In genomic region chr5:115203735-115204561, GRCm38 (mm10) we compare ENCODE assay signal across 8 mouse cellular contexts. TPM values are rescaled to one million over a fixed set of nuclear protein-coding genes. Genes with fewer than 3 reads are reported as not detected.
A peak's percentile ranks its signal among the peaks of the same experiment; 100 is the strongest.
DNase-seq lines count a peak whose midpoint lies in the region; ATAC-seq and TF ChIP-seq lines count a peak whose summit lies in the region.

No protein-coding gene starts in this region.

- ATAC-seq in midbrain, embryonic 13.5 days: peak; percentile 74
- no peak for ATAC-seq in activated CD4-positive, CD25-positive, alpha-beta regulatory T cell, adult 4 months

- H3K36me3 ChIP-seq in ES-Bruce4 (ENCODE audit: control insufficient read depth, insufficient read depth, low read length, poor library complexity, severe bottlenecking): no peaks in the 10 kb centered on the region
- no peaks in the 10 kb centered on the region for H3K36me3 ChIP-seq in midbrain, embryonic 13.5 days

- peak; percentile 93 for DNase-seq in ZHBTc4 (ENCODE audit: low read depth, low spot score)
- peak; percentile 39 to 52 for DNase-seq in heart, adult 9 months (ENCODE audit: low spot score in 2 of 2)
- DNase-seq in kidney, postnatal 10 days: peak; percentile 55
- DNase-seq in right cerebral cortex, postnatal 10 days (ENCODE audit: low spot score in 2 of 2): no peak
- DNase-seq in left cerebral cortex, adult 9 months (ENCODE audit: low spot score in 2 of 2): no peak

- TF ChIP-seq EP300 in ES-Bruce4 (IDR thresholded peaks at IDR 0.05; ENCODE audit: insufficient read depth, low read depth, low read length): no peak

- peak overlapping the region; percentile 45 for H3K4me3 ChIP-seq in ES-Bruce4 (ENCODE audit: low read depth, low read length)
- peak overlapping the region; percentile 27 for H3K4me3 ChIP-seq in midbrain, embryonic 13.5 days (replicated peaks)

- peak overlapping the region; percentile 27 for H3K27ac ChIP-seq in ES-Bruce4 (ENCODE audit: insufficient read depth, low read length)
- H3K27ac ChIP-seq in midbrain, embryonic 13.5 days: peak overlapping the region; percentile 66

- H3K27me3 ChIP-seq in ES-Bruce4 (ENCODE audit: control insufficient read depth, insufficient read depth, low read length, poor library complexity, severe bottlenecking): no peaks in the 10 kb centered on the region
- H3K27me3 ChIP-seq in midbrain, embryonic 13.5 days: peaks cover 25% of the 10 kb centered on the region

- no peak for TF ChIP-seq CTCF in ES-Bruce4 (IDR thresholded peaks at IDR 0.05; ENCODE audit: low read depth, low read length)

- peaks cover 1% of the 10 kb centered on the region for H3K4me1 ChIP-seq in ES-Bruce4 (ENCODE audit: control insufficient read depth, insufficient read depth, low read length)
- H3K4me1 ChIP-seq in midbrain, embryonic 13.5 days (replicated peaks): peaks cover 18% of the 10 kb centered on the region

- peak overlapping the region; percentile 51 for H3K4me2 ChIP-seq in midbrain, embryonic 13.5 days (replicated peaks)

- H3K9ac ChIP-seq in ES-Bruce4 (ENCODE audit: low read depth, poor library complexity, severe bottlenecking): peak overlapping the region; percentile 28
- peak overlapping the region; percentile 53 for H3K9ac ChIP-seq in midbrain, embryonic 13.5 days (replicated peaks)

- WGBS in midbrain, embryonic 13.5 days: 8% methylated on average over 23 of the region's 23 CpGs

- no peak for TF ChIP-seq POLR2A in ES-Bruce4 (IDR thresholded peaks at IDR 0.05; ENCODE audit: insufficient read depth, low read length)

- H3K9me3 ChIP-seq in ES-Bruce4 (replicated peaks; ENCODE audit: control insufficient read depth, insufficient read depth, low read length, poor library complexity, severe bottlenecking): no peaks in the 10 kb centered on the region
- H3K9me3 ChIP-seq in midbrain, embryonic 13.5 days: no peaks in the 10 kb centered on the region

RNA-seq across cellular contexts. Expression of gene Cabp1, which starts 9.8 kb away (rescaled TPM):
- 8.1 and 11.4 TPM in 2 replicates for polyA plus RNA-seq in ES-Bruce4 (2011; ENCODE audit: insufficient read depth, insufficient read length, low read depth, missing spikeins)
- polyA plus RNA-seq in midbrain, embryonic 13.5 days (2015; fragmentation: Nextera tagmentation; extraction: Ambion mirVana): 2.0 and 2.7 TPM in 2 replicates
- under 1 TPM in 1 of 2 experiments, not detected in 1; 0.54 TPM for polyA plus RNA-seq in activated CD4-positive, CD25-positive, alpha-beta regulatory T cell, adult 4 months (2017; shearing (Covaris generic))

RNA-seq across cellular contexts. Expression of gene Pop5, which starts 31.7 kb away (rescaled TPM):
- 76.1 and 79.9 TPM in 2 replicates for polyA plus RNA-seq in ES-Bruce4 (2011; ENCODE audit: insufficient read depth, insufficient read length, low read depth, missing spikeins)
- 87.7 and 110 TPM in 2 replicates for polyA plus RNA-seq in midbrain, embryonic 13.5 days (2015; fragmentation: Nextera tagmentation; extraction: Ambion mirVana)
- 100 to 1,000 TPM; 122 to 135 TPM for polyA plus RNA-seq in activated CD4-positive, CD25-positive, alpha-beta regulatory T cell, adult 4 months (2017; shearing (Covaris generic))

RNA-seq across cellular contexts. Expression of gene Mlec, which starts 46.0 kb away (rescaled TPM):
- 137 and 139 TPM in 2 replicates for polyA plus RNA-seq in ES-Bruce4 (2011; ENCODE audit: insufficient read depth, insufficient read length, low read depth, missing spikeins)
- polyA plus RNA-seq in midbrain, embryonic 13.5 days (2015; fragmentation: Nextera tagmentation; extraction: Ambion mirVana): 21.1 and 25.3 TPM in 2 replicates
- polyA plus RNA-seq in activated CD4-positive, CD25-positive, alpha-beta regulatory T cell, adult 4 months (2017; shearing (Covaris generic)): 10 to 100 TPM; 26.8 to 37.1 TPM

Comparison
In these comparisons a context has a peak if more than half of its experiments do, and no peak if none do; other contexts are left out.
1. DNase-seq: peak in ZHBTc4 (single experiment), heart, adult 9 months (2 of 2) and kidney, postnatal 10 days (single experiment); none in right cerebral cortex, postnatal 10 days (0 of 2) and left cerebral cortex, adult 9 months (0 of 2).